Mouse (Mus musculus): ENCODE measurements around the gene Ndufc2. TPM values are rescaled to one million over a fixed set of nuclear protein-coding genes. Genes with fewer than 3 reads are reported as not detected.

Ndufc2 gene
- polyA plus RNA-seq, 1 experiment from 2014 or later = 744 TPM

DNA sequence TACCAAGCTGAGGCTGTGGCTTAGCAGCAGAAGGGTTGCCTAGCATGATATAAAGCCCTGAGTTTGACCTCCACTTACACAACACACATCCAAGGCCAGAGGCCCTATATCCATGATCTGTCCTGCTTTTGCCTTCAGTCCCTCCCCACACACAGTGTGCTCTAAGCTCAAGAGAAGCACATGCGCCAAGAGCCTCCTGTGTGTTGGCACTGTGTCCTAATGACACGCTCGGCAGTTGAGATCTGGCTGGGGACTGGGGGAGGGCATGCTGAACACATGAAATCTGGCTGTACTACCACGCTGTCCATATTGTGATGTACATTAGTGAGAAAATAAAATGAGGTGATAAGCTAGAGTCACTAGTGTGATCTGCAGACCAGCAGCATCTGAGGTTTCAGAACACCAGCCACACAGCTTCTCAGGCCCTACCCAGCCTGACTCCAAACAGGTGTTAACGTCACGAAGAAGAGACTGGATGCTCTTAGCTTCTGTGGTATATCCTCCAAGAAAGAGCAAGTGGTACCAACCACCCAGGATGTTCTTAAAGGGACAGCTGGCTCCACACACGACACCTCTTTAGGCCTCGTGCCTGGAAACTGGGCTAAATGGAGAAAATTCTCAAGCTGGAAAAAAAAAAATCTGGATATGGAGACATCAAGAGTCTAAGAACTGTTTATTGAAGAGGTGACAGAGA, 21.3 kb downstream of the Ndufc2 start:
- H3K9ac ChIP-seq (ENCODE audit: low read depth, low read length) = no peak overlapping the region
- H3K4me2 ChIP-seq (ENCODE audit: low read length) = no peak overlapping the region
- H3K4me3 ChIP-seq (replicated peaks; ENCODE audit: low read depth, low read length) = no peak overlapping the region
- WGBS = 75% methylated on average over 8 of the region's 8 CpGs
- H3K9me3 ChIP-seq (replicated peaks; ENCODE audit: low read length) = no peaks in the 10 kb centered on the region
- H3K36me3 ChIP-seq (ENCODE audit: insufficient read depth, low read length) = no peaks in the 10 kb centered on the region
- H3K4me1 ChIP-seq (replicated peaks; ENCODE audit: insufficient read depth, low read length) = no peaks in the 10 kb centered on the region
- ATAC-seq (replicated peaks; ENCODE audit: low FRiP score, low read depth) = no peak
- no peaks in the 10 kb centered on the region for H3K27me3 ChIP-seq (ENCODE audit: insufficient read depth, low read length)
- H3K27ac ChIP-seq = no peak overlapping the region
- no peak for TF ChIP-seq CTCF (IDR thresholded peaks at IDR 0.05; ENCODE audit: low read depth)
- no peak for DNase-seq (ENCODE audit: low spot score)

DNA sequence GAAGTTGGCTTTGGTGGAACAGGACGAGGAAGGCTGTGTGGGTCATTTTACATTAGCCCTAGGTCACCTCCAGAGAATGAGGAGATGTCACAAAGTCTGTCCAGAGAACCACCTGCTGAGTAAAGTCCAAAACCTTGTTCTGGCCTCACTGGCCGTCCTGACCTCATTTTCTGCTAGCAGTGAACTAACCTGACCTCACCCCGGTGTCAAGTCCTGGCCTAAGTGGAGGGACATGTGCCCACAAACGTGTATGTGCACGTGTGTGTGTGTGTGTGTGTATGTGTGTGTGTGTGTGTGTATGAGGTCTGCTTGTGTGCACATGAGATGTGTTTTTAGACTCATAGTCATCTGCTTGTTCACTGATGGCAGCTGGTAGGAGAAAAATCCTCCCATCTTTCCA, 24.0 kb downstream of the Ndufc2 start:
- 51% methylated on average over 5 of the region's 5 CpGs for WGBS
- TF ChIP-seq CTCF (IDR thresholded peaks at IDR 0.05; ENCODE audit: low read depth) = no peak

DNA sequence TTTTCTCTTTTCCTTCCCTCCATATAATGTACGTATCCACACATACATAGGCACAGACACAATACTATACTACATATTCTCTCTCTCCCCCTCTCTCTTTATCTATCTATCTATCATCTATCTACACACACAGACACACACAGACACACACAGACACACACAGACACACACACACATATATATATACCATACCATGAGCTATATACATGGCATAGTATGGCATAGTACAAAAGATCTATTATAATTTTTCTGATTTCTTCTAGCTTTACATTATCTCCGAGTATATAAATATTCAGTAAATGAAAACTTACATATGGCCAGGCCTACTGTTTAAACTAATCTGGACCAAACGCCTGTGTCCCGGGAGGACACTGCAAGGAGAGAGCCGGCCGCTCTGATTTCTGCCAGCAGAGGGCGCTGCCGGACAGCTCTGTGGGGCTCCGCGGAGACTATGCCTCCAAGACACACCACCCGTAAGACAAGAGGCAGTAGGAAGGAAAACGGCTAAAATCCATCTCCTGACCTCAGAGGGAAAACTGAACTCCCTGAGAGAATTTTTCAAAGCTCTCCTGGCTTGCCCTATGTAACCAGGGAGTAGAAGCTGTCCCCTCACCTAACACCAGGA, 24.9 kb downstream of the Ndufc2 start:
- peak; percentile 96 for TF ChIP-seq CTCF (IDR thresholded peaks at IDR 0.05; ENCODE audit: low read depth)
- 9% methylated on average over 12 of the region's 12 CpGs for WGBS

More for the DNA sequence above, 24.0 kb downstream of the Ndufc2 start:
- H3K27ac ChIP-seq = no peak overlapping the region
- H3K4me2 ChIP-seq (ENCODE audit: low read length) = no peak overlapping the region
- ATAC-seq (replicated peaks; ENCODE audit: low FRiP score, low read depth) (no peak), DNase-seq (ENCODE audit: low spot score) (no peak)
- H3K4me1 ChIP-seq (replicated peaks; ENCODE audit: insufficient read depth, low read length) = no peaks in the 10 kb centered on the region
- no peak overlapping the region for H3K4me3 ChIP-seq (replicated peaks; ENCODE audit: low read depth, low read length)
- no peaks in the 10 kb centered on the region for H3K36me3 ChIP-seq (ENCODE audit: insufficient read depth, low read length)
- no peaks in the 10 kb centered on the region for H3K27me3 ChIP-seq (ENCODE audit: insufficient read depth, low read length)
- H3K9ac ChIP-seq (ENCODE audit: low read depth, low read length) = no peak overlapping the region
- H3K9me3 ChIP-seq (replicated peaks; ENCODE audit: low read length) = no peaks in the 10 kb centered on the region

DNA sequence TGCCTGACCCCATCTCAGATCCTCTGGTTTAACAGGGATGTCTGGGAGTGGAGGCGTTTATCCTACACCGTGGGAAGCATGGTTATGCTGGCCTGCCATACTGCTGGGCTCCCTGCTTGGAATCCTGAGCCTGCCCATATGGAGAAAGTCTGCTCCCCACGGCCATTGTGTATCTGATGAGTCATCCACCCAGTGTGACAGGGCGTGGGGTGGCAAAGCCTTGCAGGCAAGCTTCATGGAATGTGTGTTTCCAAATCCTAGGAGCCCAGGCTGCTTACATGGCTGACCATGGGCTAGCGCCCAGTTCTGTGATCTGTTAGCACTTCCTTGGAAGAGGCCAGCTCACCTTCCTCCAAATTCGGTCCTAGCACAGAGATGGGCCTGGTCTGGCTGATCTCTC, 26.8 kb downstream of the Ndufc2 start:
- no peak overlapping the region for H3K4me2 ChIP-seq (ENCODE audit: low read length)
- H3K9ac ChIP-seq (ENCODE audit: low read depth, low read length) = no peak overlapping the region
- no peak overlapping the region for H3K27ac ChIP-seq
- no peaks in the 10 kb centered on the region for H3K9me3 ChIP-seq (replicated peaks; ENCODE audit: low read length)
- TF ChIP-seq CTCF (IDR thresholded peaks at IDR 0.05; ENCODE audit: low read depth) = no peak
- ATAC-seq (replicated peaks; ENCODE audit: low FRiP score, low read depth) (no peak), DNase-seq (ENCODE audit: low spot score) (no peak)
- no peak overlapping the region for H3K4me3 ChIP-seq (replicated peaks; ENCODE audit: low read depth, low read length)
- no peaks in the 10 kb centered on the region for H3K27me3 ChIP-seq (ENCODE audit: insufficient read depth, low read length)
- 67% methylated on average over 6 of the region's 6 CpGs for WGBS
- H3K4me1 ChIP-seq (replicated peaks; ENCODE audit: insufficient read depth, low read length) = no peaks in the 10 kb centered on the region
- no peaks in the 10 kb centered on the region for H3K36me3 ChIP-seq (ENCODE audit: insufficient read depth, low read length)

More for the DNA sequence above, 24.9 kb downstream of the Ndufc2 start:
- no peak overlapping the region for H3K27ac ChIP-seq
- no peaks in the 10 kb centered on the region for H3K4me1 ChIP-seq (replicated peaks; ENCODE audit: insufficient read depth, low read length)
- ATAC-seq (replicated peaks; ENCODE audit: low FRiP score, low read depth) = peak; percentile 82; the same call in 1 of the 2 replicates
- H3K4me2 ChIP-seq (ENCODE audit: low read length) = no peak overlapping the region
- H3K27me3 ChIP-seq (ENCODE audit: insufficient read depth, low read length) = no peaks in the 10 kb centered on the region
- DNase-seq (ENCODE audit: low spot score) = peak; percentile 89
- H3K9me3 ChIP-seq (replicated peaks; ENCODE audit: low read length) = no peaks in the 10 kb centered on the region
- no peaks in the 10 kb centered on the region for H3K36me3 ChIP-seq (ENCODE audit: insufficient read depth, low read length)
- no peak overlapping the region for H3K9ac ChIP-seq (ENCODE audit: low read depth, low read length)
- no peak overlapping the region for H3K4me3 ChIP-seq (replicated peaks; ENCODE audit: low read depth, low read length)

DNA sequence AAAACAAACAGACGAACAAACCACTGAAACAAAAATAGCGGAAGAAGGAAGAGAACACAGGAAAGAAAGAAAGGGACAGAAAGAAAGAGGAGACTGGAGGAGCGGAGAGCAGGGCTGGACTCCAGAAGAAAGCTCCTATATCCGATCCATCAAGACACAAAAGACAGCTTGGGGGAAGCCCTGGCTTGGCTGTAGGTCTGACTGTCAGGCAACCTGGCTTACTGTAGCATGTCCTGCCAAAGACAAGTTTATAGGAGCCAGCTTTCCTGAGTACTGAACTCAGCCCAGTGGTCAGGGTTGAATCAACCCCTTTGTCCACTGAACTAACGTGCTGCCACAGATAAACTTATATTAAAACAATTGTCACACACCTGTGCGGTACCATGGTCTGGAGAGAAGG, 27.5 kb downstream of the Ndufc2 start:
- no peak for DNase-seq (ENCODE audit: low spot score)
- no peak overlapping the region for H3K4me2 ChIP-seq (ENCODE audit: low read length)
- no peak for ATAC-seq (replicated peaks; ENCODE audit: low FRiP score, low read depth)

DNA sequence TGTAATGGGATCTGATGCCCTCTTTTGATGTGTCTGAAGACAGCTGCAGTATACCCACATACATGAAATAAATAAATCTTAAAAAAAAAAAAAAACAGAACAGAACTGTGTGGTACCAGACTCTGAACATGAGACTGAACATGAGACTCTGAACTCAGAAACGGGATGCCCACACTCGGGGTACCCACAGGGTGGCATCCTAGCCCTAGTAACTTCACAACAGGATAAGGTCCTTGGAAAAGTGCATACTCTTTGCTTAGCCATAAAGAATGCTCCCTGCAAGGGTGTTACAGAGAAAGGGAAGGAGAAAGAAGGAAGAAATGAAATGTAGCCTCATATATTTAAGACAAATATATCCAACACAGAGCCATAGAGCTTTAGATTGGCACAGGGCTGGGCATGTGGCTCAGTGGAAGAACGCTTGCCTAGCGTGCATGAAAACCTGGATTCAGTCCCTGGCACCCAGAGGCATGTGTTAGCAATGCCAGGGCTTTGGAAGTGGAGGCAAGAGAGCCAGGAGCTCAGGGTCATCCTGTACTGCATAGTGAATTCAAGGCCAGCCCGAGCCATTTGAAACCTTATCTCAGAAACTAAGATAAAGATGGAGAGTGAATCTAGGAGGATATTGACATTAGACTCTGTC, 28.1 kb downstream of the Ndufc2 start:
- H3K4me3 ChIP-seq (replicated peaks; ENCODE audit: low read depth, low read length) = no peak overlapping the region
- H3K9ac ChIP-seq (ENCODE audit: low read depth, low read length) = no peak overlapping the region
- DNase-seq (ENCODE audit: low spot score) (no peak), ATAC-seq (replicated peaks; ENCODE audit: low FRiP score, low read depth) (no peak)
- no peaks in the 10 kb centered on the region for H3K27me3 ChIP-seq (ENCODE audit: insufficient read depth, low read length)
- H3K27ac ChIP-seq = no peak overlapping the region
- H3K4me2 ChIP-seq (ENCODE audit: low read length) = no peak overlapping the region
- no peaks in the 10 kb centered on the region for H3K4me1 ChIP-seq (replicated peaks; ENCODE audit: insufficient read depth, low read length)
- WGBS = 76% methylated on average over 5 of the region's 5 CpGs
- TF ChIP-seq CTCF (IDR thresholded peaks at IDR 0.05; ENCODE audit: low read depth) = peak; percentile 33; the same call in 1 of the 2 replicates
- no peaks in the 10 kb centered on the region for H3K9me3 ChIP-seq (replicated peaks; ENCODE audit: low read length)
- no peaks in the 10 kb centered on the region for H3K36me3 ChIP-seq (ENCODE audit: insufficient read depth, low read length)

More for the DNA sequence above, 27.5 kb downstream of the Ndufc2 start:
- no peaks in the 10 kb centered on the region for H3K27me3 ChIP-seq (ENCODE audit: insufficient read depth, low read length)
- TF ChIP-seq CTCF (IDR thresholded peaks at IDR 0.05; ENCODE audit: low read depth) = no peak
- H3K27ac ChIP-seq = no peak overlapping the region
- no peaks in the 10 kb centered on the region for H3K9me3 ChIP-seq (replicated peaks; ENCODE audit: low read length)
- H3K4me1 ChIP-seq (replicated peaks; ENCODE audit: insufficient read depth, low read length) = no peaks in the 10 kb centered on the region
- no peak overlapping the region for H3K9ac ChIP-seq (ENCODE audit: low read depth, low read length)
- no peak overlapping the region for H3K4me3 ChIP-seq (replicated peaks; ENCODE audit: low read depth, low read length)
- 73% methylated on average over 6 of the region's 6 CpGs for WGBS
- H3K36me3 ChIP-seq (ENCODE audit: insufficient read depth, low read length) = no peaks in the 10 kb centered on the region
